Mouse (Mus musculus) granulocyte monocyte progenitor cell, adult 5-6 weeks (primary cell): ENCODE data around the gene Nphs1. TPM values are rescaled to one million over a fixed set of nuclear protein-coding genes. Genes with fewer than 3 reads are reported as not detected.
"Not testable (repeated sequence)": the region's sequence is repeated elsewhere in the genome, so short reads cannot be mapped to it uniquely, and the experiment has no call there.

Experiments
- ATAC-seq: replicated peaks from 2 replicates; pipeline ENCODE4 v1.8.0; 2016; ENCODE audit warnings: mild to moderate bottlenecking, moderate TSS enrichment, inconsistent platforms; ENCODE audit not compliant: poor library complexity, severe bottlenecking
- total RNA-seq, 2 experiments: library from RNA; stranded (forward) in 1 of 2; stranded (reverse) in 1 of 2; fragments of 200-712, 200-1000 nt in 1 of 2; fragments of >200 nt in 1 of 2; fragmentation: Nextera tagmentation in 1 of 2; gene quantifications; 2 replicates each; pipeline ENCODE4 v1.2.3; 2014 to 2017

Nphs1 gene
- total RNA-seq, 2 experiments from 2014 or later, result 0.57 TPM; not detected in 1

DNA sequence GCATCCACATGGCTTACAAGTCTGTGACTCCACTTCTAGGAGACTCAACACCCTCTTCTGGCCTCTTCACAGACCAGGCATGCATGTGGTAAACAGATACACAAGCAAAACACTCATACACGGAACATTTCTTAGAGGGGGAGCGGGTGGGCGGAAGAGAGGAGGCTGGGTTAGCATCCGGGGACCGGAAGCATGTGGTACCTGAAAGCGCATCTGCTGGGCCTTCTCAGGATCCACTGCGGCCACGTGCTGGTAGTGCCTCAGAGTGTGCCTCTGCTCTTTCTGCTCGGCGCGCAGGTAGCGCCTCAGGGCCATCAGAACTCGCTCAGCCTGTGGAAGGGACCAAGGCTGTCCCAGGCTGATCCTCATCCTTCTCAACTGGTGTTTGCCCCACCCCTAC is 18.4 kb upstream of the Nphs1 start:
- no peak for ATAC-seq

DNA sequence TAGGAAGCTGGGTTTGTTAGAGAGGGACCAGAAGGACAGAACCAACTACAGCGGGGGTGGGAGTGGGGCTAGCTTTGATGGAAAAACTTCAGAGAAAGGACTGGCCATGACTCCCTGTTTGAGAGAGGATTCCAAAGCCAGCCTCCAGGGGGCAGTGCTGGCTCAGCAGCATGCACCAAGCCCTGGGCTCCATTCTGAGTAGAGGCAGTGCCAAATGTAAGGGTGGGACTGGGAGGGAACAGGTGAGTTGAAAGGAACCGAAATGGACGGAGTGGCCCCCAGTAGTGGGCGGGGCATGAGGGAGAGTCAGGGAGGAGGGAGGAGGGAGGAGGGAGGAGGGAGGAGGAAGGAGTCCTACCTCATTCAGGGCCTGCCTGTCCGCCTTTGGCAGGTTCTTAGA is 17.4 kb upstream of the Nphs1 start:
- peak; percentile 44 for ATAC-seq

DNA sequence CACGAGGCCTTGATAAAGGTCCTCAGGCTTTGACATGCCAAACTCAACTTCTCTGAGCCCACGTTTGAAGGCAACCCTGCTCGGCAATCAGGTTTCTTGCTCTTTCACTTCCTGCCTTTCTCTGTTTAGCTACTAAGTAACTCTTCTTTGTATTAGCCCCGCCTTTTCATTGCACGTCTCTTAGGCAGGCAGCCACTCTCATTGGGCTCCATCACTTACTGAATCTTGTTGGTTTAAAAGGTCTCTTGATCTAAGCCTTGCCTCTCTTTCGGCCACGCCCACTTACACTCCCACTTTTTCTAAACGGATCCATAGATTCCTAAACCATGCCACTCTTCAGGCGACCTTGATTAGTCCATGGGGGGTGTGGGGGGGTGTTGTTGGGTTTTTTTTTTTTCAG is 14.4 kb upstream of the Nphs1 start:
- ATAC-seq, result no peak

DNA sequence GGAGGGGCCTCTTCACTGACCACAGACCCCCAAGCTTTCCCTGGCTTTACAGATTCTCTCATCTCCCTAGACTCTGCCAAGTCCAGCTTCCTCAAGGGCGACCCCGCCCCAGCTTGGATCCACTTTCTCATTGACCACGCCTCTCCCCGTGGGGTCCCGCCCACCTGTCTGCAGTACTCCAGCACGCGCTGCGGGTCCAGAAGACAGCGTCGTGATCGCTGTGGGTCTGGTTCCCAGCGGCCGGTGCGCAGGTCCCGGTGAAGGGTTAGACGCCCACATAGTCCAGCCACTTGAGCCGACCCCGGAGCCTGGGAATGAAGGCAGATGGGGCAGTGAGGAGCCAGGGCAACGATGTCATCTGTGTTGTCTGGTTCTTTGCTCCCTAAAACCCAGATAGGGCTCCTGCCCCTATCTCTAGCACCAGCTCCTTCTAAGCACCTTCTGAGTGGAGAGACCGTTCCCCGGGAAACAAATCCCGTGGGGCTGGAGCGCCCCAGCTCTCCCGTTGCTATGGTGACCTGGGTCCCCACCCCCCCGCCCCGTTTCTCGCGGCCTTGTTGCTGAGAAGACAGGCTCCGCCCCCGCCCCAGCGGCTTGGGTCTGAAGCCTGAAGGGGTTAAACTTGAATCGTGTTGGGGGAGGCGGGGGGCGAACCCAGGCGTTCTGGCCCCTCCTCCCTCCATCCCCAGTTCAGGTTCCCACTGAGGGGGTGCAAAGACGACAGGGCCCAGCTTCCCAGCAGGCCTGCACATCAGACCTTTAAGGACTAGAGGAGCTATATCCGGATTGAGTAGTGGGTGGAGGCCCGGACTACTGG is 13.8 kb upstream of the Nphs1 start:
- peak; percentile 41; the same call in 1 of the 2 replicates for ATAC-seq

GRCm38 (mm10) chr7:30444971-30445751 is 13.0 kb upstream of the Nphs1 start, which contains the start of gene Aplp1:
Aplp1 (minus strand) TSS chr7:30445535.
- peak; percentile 43 for ATAC-seq

DNA sequence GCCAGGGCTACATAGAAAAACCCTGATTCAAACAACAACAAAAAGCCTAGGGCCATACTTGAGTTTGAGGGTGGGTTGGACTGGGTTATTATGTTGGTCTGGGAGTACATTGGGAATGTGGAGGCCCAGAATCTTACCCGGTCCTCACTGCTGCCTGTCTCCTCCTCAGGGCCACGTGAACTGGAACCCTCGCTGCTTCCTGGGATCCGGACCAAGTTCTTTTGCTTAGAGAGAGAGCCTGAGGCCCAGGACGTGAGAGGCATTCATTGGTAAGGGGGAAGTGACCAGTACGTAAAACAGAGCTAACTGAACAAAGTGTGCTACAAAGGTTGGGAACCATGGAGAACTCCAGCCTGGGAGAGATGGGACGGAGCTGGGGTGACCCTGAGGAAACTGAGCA is 7.9 kb upstream of the Nphs1 start:
- no peak for ATAC-seq

- ATAC-seq, result no peak
Observed at GRCm38 (mm10) chr7:30453327-30453726, 4.8 kb upstream of the Nphs1 start.

GRCm38 (mm10) chr7:30453766-30454165 is 4.3 kb upstream of the Nphs1 start:
- ATAC-seq, result peak; percentile 78

DNA sequence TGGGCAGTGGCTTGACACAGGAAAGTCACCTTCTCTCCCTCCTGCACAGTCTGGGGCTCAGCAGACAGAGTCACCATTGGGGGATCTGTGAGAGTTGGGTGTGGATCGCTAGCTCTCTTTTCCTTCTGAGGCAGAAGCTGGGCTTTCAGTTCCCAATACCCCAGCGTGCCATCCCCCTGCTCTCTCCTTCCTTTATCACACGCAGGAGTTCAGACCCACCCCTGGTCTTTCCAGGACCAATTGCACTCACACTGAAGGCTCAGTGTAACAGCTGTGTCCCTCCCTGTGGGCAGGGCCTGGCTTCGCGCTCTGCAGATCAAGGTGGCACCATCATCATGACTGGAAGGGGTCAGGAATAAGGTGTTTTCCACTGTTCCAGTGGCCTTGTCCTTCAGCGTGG is 3.9 kb upstream of the Nphs1 start:
- peak; percentile 64 for ATAC-seq

DNA sequence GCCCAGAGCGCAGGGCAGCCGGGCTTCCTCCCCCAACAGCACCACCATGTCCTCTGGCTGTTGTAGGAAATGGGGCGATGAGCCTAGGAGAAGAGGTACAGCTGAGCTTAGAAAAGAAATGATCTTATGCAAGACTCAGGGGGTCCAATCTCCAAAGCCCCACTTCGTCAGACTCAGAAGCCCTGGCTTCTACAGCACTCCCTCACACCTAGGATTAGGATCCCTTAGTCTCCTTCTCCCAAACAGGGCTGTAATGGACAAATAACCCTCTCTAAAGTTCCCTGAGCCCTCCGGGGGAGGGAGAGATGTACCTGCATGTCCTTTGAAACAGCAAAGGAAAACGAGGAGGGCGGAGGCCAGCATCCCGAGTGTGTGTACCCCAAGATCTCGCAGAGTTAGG is 1.6 kb upstream of the Nphs1 start:
- no peak for ATAC-seq

GRCm38 (mm10) chr7:30456911-30457628 is 1.0 kb upstream of the Nphs1 start:
- no peak for ATAC-seq

DNA sequence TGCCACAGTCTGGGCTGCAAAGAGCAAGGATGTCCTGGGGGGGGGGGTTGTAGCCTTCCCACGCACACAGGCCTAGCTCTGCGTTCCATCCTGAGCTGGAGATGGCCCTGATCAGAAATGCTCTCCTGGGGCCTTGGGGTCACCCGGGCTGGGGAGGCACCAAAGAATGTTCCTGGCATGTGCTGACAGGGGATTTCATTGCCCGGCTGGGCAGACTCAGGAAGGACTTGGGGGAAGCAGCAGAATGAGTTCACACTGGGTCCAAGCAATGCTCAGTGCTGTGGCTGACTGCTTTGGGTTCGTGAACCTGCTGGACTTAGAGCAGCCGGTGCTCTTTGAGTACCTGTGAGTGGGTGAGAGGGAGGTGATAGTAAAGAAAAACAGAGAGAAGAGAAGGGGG is 1.4 kb downstream of the Nphs1 start:
- no peak for ATAC-seq

DNA sequence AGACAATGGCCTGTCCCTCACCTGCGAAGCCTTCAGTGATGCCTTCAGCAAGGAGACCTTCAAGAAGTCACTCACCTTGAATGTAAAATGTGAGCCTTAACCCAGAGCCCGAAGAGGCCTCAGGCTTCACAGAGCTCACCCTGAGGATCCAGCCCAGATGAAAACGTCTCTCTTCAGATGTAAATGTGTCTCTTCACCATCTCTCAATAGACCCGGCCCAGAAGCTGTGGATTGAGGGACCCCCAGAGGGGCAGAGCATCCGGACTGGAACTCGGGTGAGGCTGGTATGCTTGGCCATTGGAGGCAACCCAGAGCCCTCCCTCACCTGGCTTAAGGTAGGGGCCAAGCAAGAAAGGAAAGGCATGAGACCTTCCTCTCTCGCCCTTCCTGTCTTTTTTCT is 5.5 kb downstream of the Nphs1 start:
- ATAC-seq, result no peak

GRCm38 (mm10) chr7:30463996-30464395 is 5.9 kb downstream of the Nphs1 start:
- ATAC-seq, result no peak

- no peak for ATAC-seq
Observed at GRCm38 (mm10) chr7:30464816-30465300, 6.7 kb downstream of the Nphs1 start.

- ATAC-seq, result peak; percentile 89
Observed at GRCm38 (mm10) chr7:30472411-30472810, 14.3 kb downstream of the Nphs1 start.

GRCm38 (mm10) chr7:30474999-30475398 is 16.9 kb downstream of the Nphs1 start:
- no peak for ATAC-seq

GRCm38 (mm10) chr7:30476136-30476535 is 18.0 kb downstream of the Nphs1 start:
- ATAC-seq, result not testable (repeated sequence)

- no peak for ATAC-seq
Observed at GRCm38 (mm10) chr7:30477415-30478381, 19.6 kb downstream of the Nphs1 start.
